Mouse (Mus musculus) thymus, adult 2 months (tissue): Measurements from ENCODE around the gene Myrip. TPM values are rescaled to one million over a fixed set of nuclear protein-coding genes. Genes with fewer than 3 reads are reported as not detected.

ENCODE experiments used
- DNase-seq: peaks from one replicate; pipeline ENCODE4 v3.0.0; 2021
- H3K27ac ChIP-seq: fragments of 200-500 bp; 2 replicates; pipeline ENCODE4 v1.5.1; 2012; ENCODE audit warnings: low read length, control low read depth; ENCODE audit not compliant: control insufficient read depth, insufficient read depth
- H3K27me3 ChIP-seq: fragments of 200-500 bp; 2 replicates; pipeline ENCODE4 v1.6.1; 2012; ENCODE audit warnings: mild to moderate bottlenecking, low read length, moderate library complexity, mixed read lengths; ENCODE audit not compliant: control insufficient read depth, insufficient read depth
- H3K36me3 ChIP-seq: fragments of 200-500 bp; 2 replicates; pipeline ENCODE4 v1.6.1; 2012; ENCODE audit warnings: mild to moderate bottlenecking, low read length, moderate library complexity; ENCODE audit not compliant: control insufficient read depth, insufficient read depth
- H3K4me1 ChIP-seq: fragments of 200-500 bp; replicated peaks from 2 replicates; pipeline ENCODE4 v1.6.1; 2012; ENCODE audit warnings: low read length; ENCODE audit not compliant: control insufficient read depth, insufficient read depth
- H3K4me3 ChIP-seq: fragments of 200-500 bp; 2 replicates; pipeline ENCODE4 v1.5.1; 2012; ENCODE audit warnings: mild to moderate bottlenecking, low read length, control low read depth, moderate library complexity; ENCODE audit not compliant: control insufficient read depth, insufficient read depth
- CTCF ChIP-seq: fragments of 200-500 bp; IDR thresholded peaks from 2 replicates; pipeline ENCODE4 v1.5.1; 2012; ENCODE audit warnings: mild to moderate bottlenecking, control low read depth, low read length, moderate library complexity, borderline replicate concordance; ENCODE audit not compliant: control insufficient read depth, poor library complexity, insufficient read depth; ENCODE audit errors: extremely low read depth
- POLR2A ChIP-seq: fragments of 200-500 bp; IDR thresholded peaks from 2 replicates; pipeline ENCODE4 v1.6.1; 2012; ENCODE audit warnings: mild to moderate bottlenecking, low read length, control low read depth, moderate library complexity; ENCODE audit not compliant: control insufficient read depth, poor library complexity, insufficient read depth; ENCODE audit errors: extremely low read depth
- WGBS: fragments of 180-500 bp; shearing (Covaris S2); methylation state at CpG from one replicate; pipeline ENCODE4 v1.1.7; 2018; 5-methylcytosine and 5-hydroxymethylcytosine counted together
- polyA plus RNA-seq: library from polyadenylated mRNA; depleted of rRNA; stranded (reverse); fragments of >200 nt; gene quantifications from 2 replicates; pipeline ENCODE4 v1.2.3, GENCODE M21; 2012; rRNA removed

Gene Myrip
- polyA plus RNA-seq, 1 experiment = 1.5 TPM

GRCm38 (mm10) chr9:120502013-120502412, 200.7 kb downstream of the Myrip start:
- no peak overlapping the region for H3K4me3 ChIP-seq
- H3K36me3 ChIP-seq = no peaks in the 10 kb centered on the region
- no peaks in the 10 kb centered on the region for H3K27me3 ChIP-seq
- H3K27ac ChIP-seq = no peak overlapping the region
- 5% methylated on average over 8 of the region's 8 CpGs for whole genome bisulfite sequencing
- DNase-seq = peak; percentile 72
- H3K4me1 ChIP-seq = no peaks in the 10 kb centered on the region
- TF ChIP-seq CTCF (no peak), POLR2A (no peak)

DNA sequence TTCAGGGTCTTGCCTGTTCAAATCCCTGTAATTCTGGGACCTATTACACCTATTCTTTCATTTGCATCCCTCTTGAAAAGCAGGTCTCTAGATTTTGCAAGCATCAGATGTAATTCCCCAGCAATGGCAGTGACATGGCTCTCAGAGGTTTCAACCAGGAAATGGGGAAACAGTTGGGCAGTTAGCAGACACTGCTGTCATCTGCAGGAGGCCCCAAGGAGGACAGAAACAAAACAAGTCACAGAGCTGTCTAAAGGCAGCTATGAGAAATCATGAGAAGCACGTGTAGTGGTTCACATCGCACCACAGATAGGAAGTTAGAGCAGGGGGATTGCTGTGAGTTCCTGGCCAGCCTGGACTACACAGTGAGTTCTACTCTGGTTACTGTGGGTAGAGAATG, 203.1 kb downstream of the Myrip start:
- Histone ChIP-seq H3K36me3 (no peaks in the 10 kb centered on the region), H3K27me3 (no peaks in the 10 kb centered on the region), H3K27ac (no peak overlapping the region), H3K4me3 (no peak overlapping the region), H3K4me1 (no peaks in the 10 kb centered on the region)
- no peak for DNase-seq
- WGBS = 81% methylated on average over 2 of the region's 2 CpGs
- TF ChIP-seq POLR2A (no peak), CTCF (no peak)

DNA sequence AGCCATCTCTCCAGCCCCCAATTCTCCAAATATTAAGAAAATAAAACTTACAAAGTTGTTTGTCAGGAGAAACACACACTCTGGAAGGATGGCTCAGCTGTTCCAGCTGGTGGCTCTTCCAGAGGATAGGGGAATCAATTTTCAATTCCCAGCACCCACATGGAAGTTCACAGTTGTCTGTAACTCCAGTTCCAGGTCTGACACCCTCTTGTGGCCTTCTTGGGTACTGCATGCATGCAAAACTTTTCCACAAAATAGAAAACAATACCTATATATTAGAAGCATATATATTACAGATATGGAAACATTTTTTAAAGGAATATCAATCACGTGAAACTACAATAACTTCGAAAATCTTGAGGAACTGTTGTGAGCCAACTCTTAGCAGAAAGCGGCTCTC, 210.5 kb downstream of the Myrip start:
- TF ChIP-seq CTCF (no peak), POLR2A (no peak)
- no peaks in the 10 kb centered on the region for H3K27me3 ChIP-seq
- no peak overlapping the region for H3K4me3 ChIP-seq
- H3K27ac ChIP-seq = no peak overlapping the region
- H3K36me3 ChIP-seq = no peaks in the 10 kb centered on the region
- 86% methylated on average over 3 of the region's 3 CpGs for WGBS
- H3K4me1 ChIP-seq = peaks cover 2% of the 10 kb centered on the region; the same call in 1 of the 2 replicates
- peak; percentile 38 for DNase-seq

GRCm38 (mm10) chr9:120516720-120517119, 215.4 kb downstream of the Myrip start:
- no peak overlapping the region for H3K27ac ChIP-seq
- no peak overlapping the region for H3K4me3 ChIP-seq
- H3K36me3 ChIP-seq = no peaks in the 10 kb centered on the region
- DNase-seq = no peak
- no peak for TF ChIP-seq CTCF
- no peak for TF ChIP-seq POLR2A
- H3K27me3 ChIP-seq = no peaks in the 10 kb centered on the region
- WGBS = 11% methylated on average over 8 of the region's 8 CpGs
- peaks cover 2% of the 10 kb centered on the region; the same call in 1 of the 2 replicates for H3K4me1 ChIP-seq

DNA sequence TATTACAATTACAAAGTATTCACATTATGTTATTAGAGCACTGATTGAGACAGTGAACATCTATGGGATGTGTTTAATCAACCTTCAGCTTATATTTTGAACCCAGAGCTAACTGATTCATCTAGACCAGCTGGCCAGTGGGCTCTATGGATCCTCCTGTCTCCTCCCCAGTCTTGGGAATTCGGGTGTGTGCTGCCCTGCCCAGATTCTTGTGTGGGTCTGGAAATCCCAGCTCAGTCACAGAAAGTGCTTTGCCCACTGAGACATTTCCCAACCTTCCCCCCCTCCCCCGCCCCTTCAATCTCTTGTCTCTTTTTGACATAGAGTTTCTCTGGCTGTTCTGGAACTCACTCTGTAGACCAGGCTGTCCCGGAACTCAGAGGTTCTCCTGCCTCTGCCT, 217.6 kb downstream of the Myrip start:
- Histone ChIP-seq H3K36me3 (no peaks in the 10 kb centered on the region), H3K27me3 (no peaks in the 10 kb centered on the region), H3K4me3 (no peak overlapping the region), H3K27ac (no peak overlapping the region), H3K4me1 (peaks cover 2% of the 10 kb centered on the region; the same call in 1 of the 2 replicates)
- WGBS = 89% methylated on average over 3 of the region's 3 CpGs
- TF ChIP-seq POLR2A (no peak), CTCF (no peak)
- DNase-seq = no peak

- WGBS = 89% methylated on average over 19 of the region's 19 CpGs
- Histone ChIP-seq H3K4me1 (peaks cover 2% of the 10 kb centered on the region; the same call in 1 of the 2 replicates), H3K4me3 (no peak overlapping the region), H3K27me3 (no peaks in the 10 kb centered on the region), H3K36me3 (no peaks in the 10 kb centered on the region), H3K27ac (no peak overlapping the region)
- no peak for TF ChIP-seq CTCF
- TF ChIP-seq POLR2A = no peak
- no peak for DNase-seq
Measured at GRCm38 (mm10) chr9:120519469-120520125, 218.3 kb downstream of the Myrip start.

GRCm38 (mm10) chr9:120521161-120521560, 219.8 kb downstream of the Myrip start:
- Histone ChIP-seq H3K27me3 (no peaks in the 10 kb centered on the region), H3K4me1 (peaks cover 2% of the 10 kb centered on the region; the same call in 1 of the 2 replicates), H3K36me3 (no peaks in the 10 kb centered on the region), H3K27ac (no peak overlapping the region), H3K4me3 (no peak overlapping the region)
- TF ChIP-seq CTCF (no peak), POLR2A (no peak)
- WGBS = 70% methylated on average over 1 of the region's 1 CpGs
- no peak for DNase-seq

Other genes starting within 250 kb of the Myrip start
- 5.1 and 7.5 TPM in 2 replicates for gene Cx3cr1, start 231.6 kb upstream of the Myrip start, polyA plus RNA-seq
- 19.2 and 21.0 TPM in 2 replicates for gene Ccr8, start 209.4 kb upstream of the Myrip start, polyA plus RNA-seq
- 67.8 and 79.9 TPM in 2 replicates for gene Slc25a38, start 191.1 kb upstream of the Myrip start, polyA plus RNA-seq
- 5,416 and 5,545 TPM in 2 replicates for gene Rpsa, start 173.8 kb upstream of the Myrip start, polyA plus RNA-seq
- gene Mobp, start 151.8 kb upstream of the Myrip start, polyA plus RNA-seq = 0.48 TPM in 1 of 2 replicates, not detected in the other
- gene Eif1b, start 190.7 kb downstream of the Myrip start, polyA plus RNA-seq = 94.4 and 113 TPM in 2 replicates
- 2.0 TPM in 2 replicates for gene Entpd3, start 238.3 kb downstream of the Myrip start, polyA plus RNA-seq